Comparison of ENCODE assay signal across 9 mouse cellular contexts in the genomic region with DNA sequence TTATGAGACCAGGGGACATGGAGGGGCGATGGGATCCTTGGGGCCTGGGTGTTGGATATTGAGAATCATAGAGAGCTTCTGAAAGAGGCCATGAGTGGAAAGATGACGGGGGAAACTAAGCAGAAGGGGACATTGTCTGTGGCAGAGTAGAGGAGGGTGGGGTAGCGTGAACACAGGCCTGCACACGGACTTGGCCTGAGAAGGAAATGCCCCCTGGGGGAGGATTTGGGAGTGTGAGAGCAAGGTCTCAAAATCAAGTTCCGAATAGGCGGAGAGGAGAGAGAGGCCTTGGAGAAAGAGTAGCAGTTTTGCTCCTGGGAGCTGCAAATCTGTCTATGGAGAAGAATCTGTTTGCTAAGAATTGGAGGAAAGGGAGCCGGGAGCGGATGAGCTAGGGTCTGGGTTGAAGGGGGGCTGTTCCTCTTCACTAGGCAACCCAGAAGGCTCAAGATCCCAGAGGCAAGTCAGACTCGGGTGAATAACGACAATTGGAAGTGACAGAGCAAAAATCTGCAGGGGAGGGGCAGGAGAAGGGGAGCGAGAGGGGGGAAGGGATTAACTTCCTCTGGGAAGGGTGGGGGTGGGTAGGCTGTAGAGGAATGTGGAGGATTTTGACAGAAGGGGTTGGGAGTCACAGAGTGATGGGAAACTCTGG. TPM values are rescaled to one million over a fixed set of nuclear protein-coding genes. Genes with fewer than 3 reads are reported as not detected.
DNase-seq lines count a peak whose midpoint lies in the region; ATAC-seq and TF ChIP-seq lines count a peak whose summit lies in the region.
"Had no signal": no experiment of that assay in that cellular context is flagged by ENCODE, and none has a peak within 500 bp of the region (broad histone marks: within the 10 kb centered on the region; RNA-seq: fewer than 3 reads in every experiment).

No protein-coding gene starts in this region.

- no peaks in the 10 kb centered on the region for H3K27me3 ChIP-seq in testis, adult 2 months (ENCODE audit: control insufficient read depth, insufficient read depth, low read length)
- H3K27me3 ChIP-seq in forebrain, embryonic 13.5 days, result no peaks in the 10 kb centered on the region
- no peaks in the 10 kb centered on the region for H3K27me3 ChIP-seq in limb, embryonic 12.5 days
- H3K27me3 ChIP-seq in stomach, postnatal 0 days (ENCODE audit: control insufficient read depth, insufficient read depth, low read length), result no peaks in the 10 kb centered on the region
- H3K27me3 ChIP-seq: liver, embryonic 13.5 days had no signal

- no peak for ATAC-seq in forebrain, embryonic 13.5 days
- ATAC-seq in limb, embryonic 12.5 days (ENCODE audit: insufficient number of reproducible peaks, insufficient read depth, low FRiP score, low TSS enrichment, low read depth), result no peak
- no peak for ATAC-seq in stomach, postnatal 0 days (ENCODE audit: low FRiP score, low TSS enrichment)
- no peak for ATAC-seq in CD4-positive, CD25-positive, alpha-beta regulatory T cell, adult 4 months

- no peak for TF ChIP-seq CTCF in testis, adult 2 months (IDR thresholded peaks at IDR 0.05; ENCODE audit: control insufficient read depth, insufficient read depth, insufficient replicate concordance, low read depth, low read length)
- TF ChIP-seq CTCF in stomach, postnatal 0 days (IDR thresholded peaks at IDR 0.05; ENCODE audit: low read depth), result no peak

- H3K36me3 ChIP-seq in testis, adult 2 months (ENCODE audit: control insufficient read depth, insufficient read depth, low read length), result no peaks in the 10 kb centered on the region
- H3K36me3 ChIP-seq in forebrain, embryonic 13.5 days (ENCODE audit: poor library complexity, severe bottlenecking), result peaks cover 19% of the 10 kb centered on the region
- H3K36me3 ChIP-seq in limb, embryonic 12.5 days, result peaks cover 10% of the 10 kb centered on the region
- H3K36me3 ChIP-seq in stomach, postnatal 0 days (ENCODE audit: control insufficient read depth, insufficient read depth, low read length), result no peaks in the 10 kb centered on the region
- H3K36me3 ChIP-seq: liver, embryonic 13.5 days had no signal

- no peak for TF ChIP-seq POLR2A in testis, adult 2 months (IDR thresholded peaks at IDR 0.05; ENCODE audit: control insufficient read depth, low read depth, low read length)

- H3K4me1 ChIP-seq in testis, adult 2 months (ENCODE audit: control insufficient read depth, insufficient read depth, low read length), result peaks cover 6% of the 10 kb centered on the region
- H3K4me1 ChIP-seq in forebrain, embryonic 13.5 days, result peaks cover 10% of the 10 kb centered on the region
- peaks cover 17% of the 10 kb centered on the region for H3K4me1 ChIP-seq in limb, embryonic 12.5 days (replicated peaks)
- no peaks in the 10 kb centered on the region; the same call in 1 of the 2 replicates for H3K4me1 ChIP-seq in stomach, postnatal 0 days (replicated peaks; ENCODE audit: control insufficient read depth, insufficient read depth)

- peak overlapping the region; percentile 28; the same call in 1 of the 2 replicates for H3K4me2 ChIP-seq in forebrain, embryonic 13.5 days
- peak overlapping the region; percentile 25; the same call in 1 of the 2 replicates for H3K4me2 ChIP-seq in limb, embryonic 12.5 days
- H3K4me2 ChIP-seq in stomach, postnatal 0 days (replicated peaks; ENCODE audit: low read depth), result no peak overlapping the region
- H3K4me2 ChIP-seq: liver, embryonic 13.5 days had no signal

- DNase-seq in testis, postnatal 10 days (ENCODE audit: low spot score), result no peak
- no peak for DNase-seq in stomach, postnatal 0 days (ENCODE audit: low spot score)
- no peak for DNase-seq in layer of hippocampus, adult 18-20 months (ENCODE audit: low spot score in 2 of 2)
- no peak for DNase-seq in spleen, postnatal 14 days (ENCODE audit: low spot score in 2 of 2)
- DNase-seq: liver, embryonic 13.5 days had no signal

- no peak overlapping the region for H3K9ac ChIP-seq in forebrain, embryonic 13.5 days
- no peak overlapping the region for H3K9ac ChIP-seq in limb, embryonic 12.5 days (replicated peaks)
- H3K9ac ChIP-seq in stomach, postnatal 0 days (ENCODE audit: low read length), result peak overlapping the region; percentile 1; the same call in 1 of the 2 replicates
- H3K9ac ChIP-seq: liver, embryonic 13.5 days had no signal

- H3K27ac ChIP-seq in testis, adult 2 months (ENCODE audit: control insufficient read depth, insufficient read depth, low read depth, low read length), result peak overlapping the region; percentile 24; the same call in 1 of the 2 replicates
- no peak overlapping the region for H3K27ac ChIP-seq in forebrain, embryonic 13.5 days
- H3K27ac ChIP-seq in limb, embryonic 12.5 days, result no peak overlapping the region; the same call in 1 of the 2 replicates
- H3K27ac ChIP-seq in stomach, postnatal 0 days (replicated peaks), result no peak overlapping the region
- H3K27ac ChIP-seq: liver, embryonic 13.5 days had no signal

- H3K9me3 ChIP-seq in forebrain, embryonic 13.5 days (replicated peaks), result no peaks in the 10 kb centered on the region
- no peaks in the 10 kb centered on the region for H3K9me3 ChIP-seq in limb, embryonic 12.5 days
- H3K9me3 ChIP-seq in stomach, postnatal 0 days (ENCODE audit: control insufficient read depth, low read length), result 0 out of 2 replicates have a peak, but pooled peaks cover 3% of the 10 kb centered on the region
- H3K9me3 ChIP-seq: liver, embryonic 13.5 days had no signal

- WGBS in forebrain, embryonic 13.5 days, result 17% methylated on average over 11 of the region's 11 CpGs
- WGBS in limb, embryonic 12.5 days, result 28% methylated on average over 11 of the region's 11 CpGs
- WGBS in stomach, postnatal 0 days, result 37% methylated on average over 11 of the region's 11 CpGs

- no peak for TF ChIP-seq EP300 in stomach, postnatal 0 days (optimal IDR thresholded peaks at IDR 0.05)

- H3K4me3 ChIP-seq in testis, adult 2 months (ENCODE audit: control insufficient read depth, low read depth, low read length), result no peak overlapping the region
- H3K4me3 ChIP-seq in forebrain, embryonic 13.5 days, result no peak overlapping the region
- H3K4me3 ChIP-seq in limb, embryonic 12.5 days (replicated peaks), result no peak overlapping the region
- H3K4me3 ChIP-seq in stomach, postnatal 0 days (ENCODE audit: low read depth, low read length), result no peak overlapping the region
- H3K4me3 ChIP-seq: liver, embryonic 13.5 days had no signal

RNA-seq across cellular contexts. Expression of a gene that starts 43.2 kb away (rescaled TPM):
- 73.8 and 80.3 TPM in 2 replicates for polyA plus RNA-seq in testis, adult 2 months (2012; rRNA removed)
- 75.8 and 76.8 TPM in 2 replicates for polyA plus RNA-seq in forebrain, embryonic 13.5 days (2015; fragmentation: Nextera tagmentation; extraction: Ambion mirVana)
- 15.5 and 16.2 TPM in 2 replicates for polyA plus RNA-seq in limb, embryonic 12.5 days (2016; fragmentation: Nextera tagmentation; extraction: Ambion mirVana)
- 7.4 and 8.0 TPM in 2 replicates for polyA plus RNA-seq in stomach, postnatal 0 days (2015; fragmentation: Nextera tagmentation; extraction: Ambion mirVana)
- total RNA-seq in layer of hippocampus, adult 18-20 months (2021), result 100 to 1,000 TPM; 150 to 152 TPM
- 1 to 10 TPM; 1.3 to 2.1 TPM for polyA plus RNA-seq in CD4-positive, CD25-positive, alpha-beta regulatory T cell, adult 4 months (2017; shearing (Covaris generic))
